Mouse (Mus musculus): ENCODE data around the gene Prnp. TPM values are rescaled to one million over a fixed set of nuclear protein-coding genes. Genes with fewer than 3 reads are reported as not detected.

The Prnp gene
- 82.0 and 91.8 TPM in 2 replicates for polyA plus RNA-seq (2015; fragmentation: Nextera tagmentation; extraction: Ambion mirVana)

DNA sequence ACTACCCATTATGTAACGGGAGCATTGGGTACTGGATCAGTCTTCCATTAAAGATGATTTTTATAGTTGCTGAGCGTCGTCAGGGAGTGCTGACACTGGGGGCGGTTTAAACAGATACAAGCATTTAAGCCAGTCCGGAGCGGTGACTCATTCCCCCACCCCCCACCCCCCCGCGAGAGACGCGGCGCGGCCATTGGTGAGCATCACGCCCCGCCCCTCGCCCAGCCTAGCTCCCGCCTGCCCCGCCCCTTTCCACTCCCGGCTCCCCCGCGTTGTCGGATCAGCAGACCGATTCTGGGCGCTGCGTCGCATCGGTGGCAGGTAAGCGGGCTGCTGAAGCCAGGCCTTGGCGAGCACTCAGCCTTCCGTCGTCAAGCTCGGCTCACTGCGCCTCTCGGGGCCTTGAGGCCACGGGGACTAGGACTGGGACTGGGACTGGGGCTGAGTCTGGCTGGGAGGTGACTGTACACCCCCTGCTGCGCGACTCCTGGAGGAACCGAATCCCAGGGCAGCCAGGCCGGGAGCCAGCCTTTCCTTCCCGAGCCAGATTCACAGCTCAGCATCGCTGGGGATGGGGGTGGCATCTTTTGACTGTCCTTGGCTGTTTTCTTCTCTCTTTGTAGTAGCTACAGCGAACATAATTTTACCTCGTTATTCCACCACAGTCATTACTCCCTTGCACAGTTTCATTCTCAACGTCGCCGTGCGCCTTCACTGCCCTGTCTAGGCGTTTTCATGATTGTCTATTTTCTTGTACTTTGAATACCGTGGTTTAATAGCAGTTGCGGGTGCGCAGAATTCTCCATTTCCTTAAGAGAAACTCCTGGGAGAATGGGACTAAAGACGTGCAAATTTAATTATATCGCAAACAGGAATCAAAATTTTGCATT lies at the start of gene Prnp, which contains the start of gene Prn:
TSS of gene Prnp (plus strand) at position 246 of the 890 bp plus-strand sequence.
TSS of gene Prn (plus strand) at position 275 of the 890 bp plus-strand sequence.
- H3K9ac ChIP-seq = peak within 1 kb of the TSS; percentile 92
- H3K4me2 ChIP-seq = peak within 1 kb of the TSS; percentile 83
- peaks cover 47% of the 10 kb centered on the region for H3K4me1 ChIP-seq
- peaks cover 18% of the 10 kb centered on the region for H3K36me3 ChIP-seq
- H3K4me3 ChIP-seq = peak within 1 kb of the TSS; percentile 83
- no peaks in the 10 kb centered on the region for H3K27me3 ChIP-seq (replicated peaks)
- peak within 1 kb of the TSS; percentile 90 for H3K27ac ChIP-seq (replicated peaks)
- 5% methylated on average over 52 of the region's 52 CpGs for WGBS
- peak; percentile 90 for ATAC-seq (ENCODE audit: extremely low read depth, insufficient number of reproducible peaks, low FRiP score, low TSS enrichment)
- no peaks in the 10 kb centered on the region for H3K9me3 ChIP-seq

DNA sequence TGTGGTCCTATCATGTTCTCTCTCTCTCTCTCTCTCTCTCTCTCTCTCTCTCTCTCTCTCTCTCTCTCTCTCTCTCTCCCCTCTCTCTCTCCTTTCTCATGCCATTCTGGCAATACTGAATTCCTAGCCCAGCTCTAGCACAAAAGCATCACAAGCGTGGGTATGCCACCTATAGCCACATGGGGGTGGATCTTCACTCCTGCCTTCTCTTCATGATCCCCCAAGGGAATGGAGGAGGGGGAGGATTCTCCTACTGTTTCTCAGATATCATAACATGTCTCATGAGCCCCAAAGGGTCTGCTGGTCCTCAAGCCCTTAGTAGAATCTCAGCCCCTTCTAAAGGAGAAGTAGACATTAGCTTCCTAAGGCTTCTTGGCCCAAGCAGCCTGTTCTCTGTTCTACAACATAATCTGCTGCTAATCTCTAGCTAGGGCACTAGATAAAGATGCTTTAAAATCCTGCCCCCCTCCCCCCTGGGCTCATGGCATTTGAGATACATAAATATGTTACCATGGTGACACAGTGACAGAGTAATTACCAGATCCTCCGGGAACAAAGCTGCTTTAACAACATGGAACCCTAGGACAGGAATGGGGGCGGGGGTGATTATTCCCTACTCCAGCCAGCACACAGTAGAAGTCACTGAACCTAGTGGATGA lies 47.0 kb upstream of the Prnp start:
- Histone ChIP-seq H3K27me3 (replicated peaks) (no peaks in the 10 kb centered on the region), H3K4me3 (no peak overlapping the region), H3K9ac (no peak overlapping the region), H3K4me1 (0 out of 2 replicates have a peak, but pooled peaks cover 3% of the 10 kb centered on the region), H3K4me2 (no peak overlapping the region), H3K27ac (replicated peaks) (no peak overlapping the region), H3K36me3 (no peaks in the 10 kb centered on the region), H3K9me3 (no peaks in the 10 kb centered on the region)
- ATAC-seq (ENCODE audit: extremely low read depth, insufficient number of reproducible peaks, low FRiP score, low TSS enrichment) = no peak
- 60% methylated on average over 3 of the region's 3 CpGs for WGBS

DNA sequence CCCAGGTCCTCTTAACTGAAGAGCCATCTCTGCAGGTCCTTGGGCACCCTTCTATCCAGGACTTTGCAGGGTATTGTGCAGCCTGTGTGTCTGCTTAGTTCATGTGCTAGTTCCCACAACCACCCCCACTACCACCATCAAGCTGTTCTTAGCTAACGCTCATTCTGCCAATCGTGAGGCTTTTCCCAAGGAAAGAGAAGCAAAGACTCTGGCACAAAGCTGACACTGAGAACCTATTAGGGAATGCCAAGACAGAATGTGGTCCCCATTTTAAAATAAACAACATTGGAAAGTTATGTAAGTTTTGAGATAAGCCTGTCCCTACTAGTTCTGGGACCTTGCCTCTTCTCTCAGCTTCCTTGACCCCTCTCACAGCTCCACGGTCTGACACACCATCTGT lies 46.3 kb upstream of the Prnp start:
- H3K4me1 ChIP-seq = no peaks in the 10 kb centered on the region
- 59% methylated on average over 3 of the region's 3 CpGs for WGBS
- H3K9me3 ChIP-seq = no peaks in the 10 kb centered on the region
- H3K4me3 ChIP-seq = no peak overlapping the region
- no peaks in the 10 kb centered on the region for H3K27me3 ChIP-seq (replicated peaks)
- H3K4me2 ChIP-seq = no peak overlapping the region
- ATAC-seq (ENCODE audit: extremely low read depth, insufficient number of reproducible peaks, low FRiP score, low TSS enrichment) = no peak
- no peak overlapping the region for H3K27ac ChIP-seq (replicated peaks)
- no peak overlapping the region for H3K9ac ChIP-seq
- no peaks in the 10 kb centered on the region for H3K36me3 ChIP-seq

DNA sequence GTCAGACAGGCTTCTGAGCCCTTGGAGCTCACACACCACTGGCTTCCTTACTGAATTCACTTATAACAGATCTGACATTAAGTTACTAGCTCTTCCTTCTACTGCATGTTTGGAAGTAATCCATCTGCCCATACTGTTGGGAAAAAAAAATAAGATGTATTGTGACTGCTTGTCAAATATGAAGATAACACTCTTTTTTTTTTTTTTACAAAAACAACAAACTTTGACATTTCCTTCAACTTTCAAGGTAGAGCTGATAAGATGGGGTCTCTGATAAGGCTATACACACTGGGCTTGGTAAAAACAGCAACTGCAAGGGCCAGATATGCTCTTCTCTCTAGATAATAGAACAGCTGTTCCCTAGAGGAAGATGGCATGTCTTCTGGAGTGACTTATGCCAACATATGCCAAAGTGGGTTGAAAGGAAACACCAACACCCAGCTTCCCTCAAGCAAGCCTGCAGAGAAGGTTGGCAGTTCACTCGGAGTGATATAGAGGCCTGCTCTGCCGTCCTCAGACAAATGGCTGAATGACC lies 45.4 kb upstream of the Prnp start:
- no peak overlapping the region for H3K9ac ChIP-seq
- no peaks in the 10 kb centered on the region for H3K4me1 ChIP-seq
- no peak for ATAC-seq (ENCODE audit: extremely low read depth, insufficient number of reproducible peaks, low FRiP score, low TSS enrichment)
- H3K27me3 ChIP-seq (replicated peaks) = no peaks in the 10 kb centered on the region
- no peak overlapping the region for H3K4me2 ChIP-seq
- H3K36me3 ChIP-seq = no peaks in the 10 kb centered on the region
- 67% methylated on average over 2 of the region's 2 CpGs for WGBS
- H3K4me3 ChIP-seq = no peak overlapping the region
- no peaks in the 10 kb centered on the region for H3K9me3 ChIP-seq
- no peak overlapping the region for H3K27ac ChIP-seq (replicated peaks)

DNA sequence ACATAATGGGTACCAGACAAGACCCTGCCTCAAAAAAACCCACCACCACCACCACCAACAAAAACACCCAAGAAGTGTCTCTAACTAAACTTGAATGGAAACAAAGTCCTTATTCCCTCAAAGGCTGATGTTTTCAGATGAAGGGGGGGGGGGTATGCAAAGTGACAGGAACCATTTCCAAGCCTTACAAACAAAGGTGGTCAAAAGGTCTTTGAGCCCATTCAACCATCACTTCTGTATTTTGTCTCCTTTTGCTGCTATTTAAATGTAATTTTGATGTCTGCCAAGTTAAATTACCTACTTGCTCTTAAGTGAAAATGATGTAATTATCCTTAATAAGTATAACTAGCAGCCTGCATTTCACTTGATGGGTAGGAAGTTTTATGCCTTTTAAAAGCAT lies 43.1 kb upstream of the Prnp start:
- H3K36me3 ChIP-seq = no peaks in the 10 kb centered on the region
- no peak overlapping the region for H3K27ac ChIP-seq (replicated peaks)
- no peaks in the 10 kb centered on the region for H3K9me3 ChIP-seq
- no peak for ATAC-seq (ENCODE audit: extremely low read depth, insufficient number of reproducible peaks, low FRiP score, low TSS enrichment)
- H3K4me1 ChIP-seq = no peaks in the 10 kb centered on the region
- no peak overlapping the region for H3K4me3 ChIP-seq
- H3K9ac ChIP-seq = no peak overlapping the region
- H3K27me3 ChIP-seq (replicated peaks) = no peaks in the 10 kb centered on the region
- H3K4me2 ChIP-seq = no peak overlapping the region

DNA sequence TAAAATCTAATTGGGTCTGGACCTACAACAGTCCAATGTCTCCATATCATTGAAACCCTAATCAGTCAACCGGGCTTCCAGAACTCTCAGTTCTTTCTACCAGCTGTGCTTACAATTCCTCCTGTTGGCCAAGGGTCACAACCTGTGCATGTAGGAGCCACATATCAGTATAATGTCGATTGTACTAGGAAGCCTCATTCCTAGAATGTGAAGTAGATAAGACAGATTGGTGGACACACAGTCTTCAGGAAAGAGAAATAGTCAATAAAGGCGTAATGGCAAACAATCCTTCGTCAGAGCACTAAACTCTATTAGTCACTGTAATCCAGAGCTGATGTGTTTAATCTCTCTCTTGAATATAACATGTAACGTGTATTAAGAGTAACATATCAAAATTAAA lies 40.7 kb upstream of the Prnp start:
- H3K9ac ChIP-seq = no peak overlapping the region
- H3K27ac ChIP-seq (replicated peaks) = no peak overlapping the region
- ATAC-seq (ENCODE audit: extremely low read depth, insufficient number of reproducible peaks, low FRiP score, low TSS enrichment) = no peak
- H3K4me1 ChIP-seq = no peaks in the 10 kb centered on the region
- no peaks in the 10 kb centered on the region for H3K9me3 ChIP-seq
- H3K4me3 ChIP-seq = no peak overlapping the region
- no peaks in the 10 kb centered on the region for H3K36me3 ChIP-seq
- H3K4me2 ChIP-seq = no peak overlapping the region
- 73% methylated on average over 5 of the region's 5 CpGs for WGBS
- no peaks in the 10 kb centered on the region for H3K27me3 ChIP-seq (replicated peaks)

DNA sequence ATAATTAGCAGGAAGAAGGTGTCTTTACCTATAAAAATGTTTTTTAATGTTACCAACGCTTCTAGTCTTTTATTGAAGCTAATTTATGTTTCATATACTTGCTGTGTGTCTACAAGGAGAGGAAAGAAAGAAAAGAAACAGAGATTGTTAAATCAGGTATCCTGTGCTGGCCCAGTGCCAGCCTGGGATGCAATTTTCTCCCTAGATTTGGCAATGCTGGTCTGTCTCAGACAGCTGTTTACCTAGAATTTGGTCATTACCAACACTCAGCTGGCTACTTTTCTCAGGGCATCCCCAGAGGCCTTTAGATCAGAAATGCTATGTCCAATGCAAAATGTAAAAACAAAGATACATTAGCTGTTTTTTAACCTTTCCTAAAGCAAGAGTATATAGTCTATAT lies 36.4 kb upstream of the Prnp start:
- no peak overlapping the region for H3K4me2 ChIP-seq
- no peak overlapping the region for H3K4me3 ChIP-seq
- H3K9me3 ChIP-seq = no peaks in the 10 kb centered on the region
- no peak overlapping the region for H3K9ac ChIP-seq
- no peaks in the 10 kb centered on the region for H3K4me1 ChIP-seq
- ATAC-seq (ENCODE audit: extremely low read depth, insufficient number of reproducible peaks, low FRiP score, low TSS enrichment) = no peak
- H3K27me3 ChIP-seq (replicated peaks) = no peaks in the 10 kb centered on the region
- no peaks in the 10 kb centered on the region for H3K36me3 ChIP-seq
- no peak overlapping the region for H3K27ac ChIP-seq (replicated peaks)
- WGBS = 70% methylated on average over 1 of the region's 1 CpGs

DNA sequence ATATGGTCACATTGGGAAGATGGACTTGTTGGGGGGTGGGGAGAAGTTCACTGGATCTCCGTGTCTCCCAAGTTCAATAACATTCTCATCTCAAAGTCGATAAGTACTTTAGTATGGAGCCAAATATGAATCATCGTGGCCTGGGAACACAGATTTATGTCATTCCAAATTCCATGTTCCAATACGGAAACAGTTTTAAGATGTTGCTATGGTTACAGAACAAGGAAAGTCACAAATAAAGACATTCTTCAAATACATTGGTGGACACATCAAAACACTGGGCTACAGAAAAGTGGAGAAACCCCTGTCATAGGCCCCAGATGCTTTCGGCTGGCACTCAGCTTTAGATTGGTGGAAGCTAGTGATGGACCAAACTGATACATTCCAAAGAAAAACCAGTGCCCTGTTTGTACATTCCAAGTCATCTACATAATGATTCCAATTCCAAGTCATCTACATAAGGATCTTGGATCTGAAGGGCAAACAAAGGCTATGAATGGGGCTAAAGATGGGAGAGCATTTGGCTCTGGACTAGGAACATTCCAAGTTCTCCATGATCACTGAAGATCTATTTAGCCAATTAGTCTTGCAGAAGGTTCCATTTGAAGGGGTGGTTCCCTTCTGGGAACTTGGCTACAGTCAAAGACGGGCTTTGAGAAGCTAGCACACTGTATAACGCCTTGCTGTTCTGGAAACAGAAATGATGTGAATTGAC lies 33.0 kb upstream of the Prnp start:
- 83% methylated on average over 7 of the region's 7 CpGs for WGBS
- Histone ChIP-seq H3K27ac (replicated peaks) (no peak overlapping the region), H3K4me3 (no peak overlapping the region), H3K36me3 (no peaks in the 10 kb centered on the region), H3K4me1 (no peaks in the 10 kb centered on the region), H3K9me3 (no peaks in the 10 kb centered on the region), H3K9ac (no peak overlapping the region), H3K27me3 (replicated peaks) (no peaks in the 10 kb centered on the region), H3K4me2 (no peak overlapping the region)
- ATAC-seq (ENCODE audit: extremely low read depth, insufficient number of reproducible peaks, low FRiP score, low TSS enrichment) = no peak

DNA sequence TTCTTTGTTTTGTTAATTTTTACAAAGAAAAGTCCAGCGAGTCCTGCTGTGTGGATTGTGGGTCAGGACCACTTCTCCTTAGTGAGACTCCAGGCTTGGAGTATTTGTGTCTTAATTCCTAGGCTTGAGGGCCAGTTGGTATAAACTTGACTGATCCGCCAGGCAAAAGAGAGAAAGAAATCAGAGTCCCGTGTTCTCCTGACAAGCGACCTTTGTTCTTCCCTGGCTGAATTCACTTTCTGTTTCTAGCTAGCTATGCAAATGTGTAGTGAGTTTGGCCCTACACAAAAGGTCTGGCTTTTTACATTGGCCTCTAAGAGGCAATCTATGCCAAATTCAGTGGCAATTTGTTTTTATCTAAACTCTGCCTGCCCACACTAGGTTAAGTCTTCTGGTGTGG lies 28.0 kb upstream of the Prnp start:
- Histone ChIP-seq H3K27ac (replicated peaks) (no peak overlapping the region), H3K4me1 (peaks cover 11% of the 10 kb centered on the region; the same call in 1 of the 2 replicates), H3K27me3 (replicated peaks) (no peaks in the 10 kb centered on the region), H3K4me2 (no peak overlapping the region), H3K4me3 (no peak overlapping the region), H3K36me3 (no peaks in the 10 kb centered on the region), H3K9me3 (no peaks in the 10 kb centered on the region), H3K9ac (no peak overlapping the region)
- WGBS = 65% methylated on average over 4 of the region's 4 CpGs
- no peak for ATAC-seq (ENCODE audit: extremely low read depth, insufficient number of reproducible peaks, low FRiP score, low TSS enrichment)

DNA sequence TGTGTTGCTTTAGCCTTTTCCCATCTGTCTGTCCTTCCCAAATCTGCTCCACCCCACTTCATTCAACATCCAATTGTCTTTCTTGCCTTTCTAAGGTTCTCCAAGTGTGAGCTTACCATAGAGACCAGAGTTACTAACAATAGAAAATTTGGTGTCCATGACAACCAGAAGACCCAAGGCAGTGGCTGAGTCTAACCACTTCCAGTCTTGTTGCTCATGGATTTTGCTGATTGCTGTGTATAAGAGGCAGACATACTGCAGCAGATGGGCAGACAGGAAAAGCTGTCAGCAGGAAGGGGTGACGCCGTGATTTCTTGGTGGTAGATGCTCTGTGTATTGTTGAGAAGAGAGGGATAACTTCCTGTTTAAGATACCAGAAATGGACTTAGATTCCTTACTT lies 26.6 kb upstream of the Prnp start:
- Histone ChIP-seq H3K9ac (no peak overlapping the region), H3K4me3 (no peak overlapping the region), H3K9me3 (no peaks in the 10 kb centered on the region), H3K27ac (replicated peaks) (no peak overlapping the region), H3K36me3 (no peaks in the 10 kb centered on the region), H3K27me3 (replicated peaks) (no peaks in the 10 kb centered on the region), H3K4me1 (peaks cover 11% of the 10 kb centered on the region; the same call in 1 of the 2 replicates), H3K4me2 (no peak overlapping the region)
- ATAC-seq (ENCODE audit: extremely low read depth, insufficient number of reproducible peaks, low FRiP score, low TSS enrichment) = no peak
- 30% methylated on average over 2 of the region's 2 CpGs for WGBS

DNA sequence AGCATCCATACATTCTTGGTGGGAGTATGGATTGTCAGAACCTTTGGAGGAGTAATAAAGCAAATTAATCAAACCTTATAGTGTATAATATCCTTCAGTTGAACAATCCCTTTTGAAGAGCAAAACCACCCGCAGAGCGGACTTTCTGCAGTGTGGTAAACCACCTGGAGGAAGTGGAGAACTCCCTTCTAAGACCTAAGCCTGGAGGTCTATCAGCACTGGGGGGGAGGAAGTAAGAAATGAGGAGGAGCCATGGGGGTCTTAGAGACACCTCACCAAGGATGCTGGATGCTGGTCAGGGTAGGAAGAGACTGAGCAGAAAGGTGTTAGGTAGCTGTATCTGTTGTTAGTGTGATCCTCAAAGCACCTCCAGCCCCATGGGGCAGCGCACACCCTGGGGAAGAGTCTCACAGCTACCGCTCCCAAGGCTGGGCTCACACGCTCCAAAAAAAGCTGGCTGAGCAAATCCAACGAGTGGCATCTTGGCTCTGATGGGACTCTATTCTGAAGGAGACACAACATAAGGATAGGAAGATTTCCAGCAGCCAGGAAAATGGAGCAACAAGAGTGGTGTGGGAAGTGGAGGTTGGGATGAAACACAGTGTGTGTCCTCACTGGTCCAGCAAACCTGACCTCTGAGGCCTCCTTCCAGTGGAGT lies 23.1 kb upstream of the Prnp start:
- Histone ChIP-seq H3K9me3 (no peaks in the 10 kb centered on the region), H3K36me3 (no peaks in the 10 kb centered on the region), H3K4me2 (no peak overlapping the region), H3K27ac (replicated peaks) (no peak overlapping the region), H3K27me3 (replicated peaks) (no peaks in the 10 kb centered on the region), H3K4me3 (no peak overlapping the region), H3K9ac (no peak overlapping the region), H3K4me1 (peaks cover 31% of the 10 kb centered on the region)
- WGBS = 81% methylated on average over 6 of the region's 6 CpGs
- ATAC-seq (ENCODE audit: extremely low read depth, insufficient number of reproducible peaks, low FRiP score, low TSS enrichment) = no peak
